Mouse (Mus musculus): Measurements from ENCODE around the gene Ldhd.

Ldhd gene

DNA sequence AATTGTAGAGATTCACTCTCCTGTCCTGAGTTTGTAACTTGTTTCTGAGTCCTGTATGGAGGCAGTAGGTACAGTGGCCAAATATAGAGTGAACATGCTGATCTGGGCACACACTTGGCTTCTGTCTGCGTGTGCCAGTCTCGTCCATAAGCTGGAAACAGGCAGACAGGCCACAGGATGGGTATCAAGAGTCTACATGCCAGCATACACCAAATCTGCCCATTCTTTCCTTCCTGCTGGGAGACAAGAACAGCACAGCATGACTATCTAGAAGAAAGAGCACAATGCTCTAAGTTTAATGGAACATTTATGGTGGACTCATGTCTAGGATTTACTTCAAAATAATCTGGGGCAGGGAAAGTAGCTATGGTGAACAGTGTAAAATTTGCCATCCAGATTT lies 35.2 kb downstream of the Ldhd start:
- DNase-seq (ENCODE audit: low read depth, low spot score): no peak

DNA sequence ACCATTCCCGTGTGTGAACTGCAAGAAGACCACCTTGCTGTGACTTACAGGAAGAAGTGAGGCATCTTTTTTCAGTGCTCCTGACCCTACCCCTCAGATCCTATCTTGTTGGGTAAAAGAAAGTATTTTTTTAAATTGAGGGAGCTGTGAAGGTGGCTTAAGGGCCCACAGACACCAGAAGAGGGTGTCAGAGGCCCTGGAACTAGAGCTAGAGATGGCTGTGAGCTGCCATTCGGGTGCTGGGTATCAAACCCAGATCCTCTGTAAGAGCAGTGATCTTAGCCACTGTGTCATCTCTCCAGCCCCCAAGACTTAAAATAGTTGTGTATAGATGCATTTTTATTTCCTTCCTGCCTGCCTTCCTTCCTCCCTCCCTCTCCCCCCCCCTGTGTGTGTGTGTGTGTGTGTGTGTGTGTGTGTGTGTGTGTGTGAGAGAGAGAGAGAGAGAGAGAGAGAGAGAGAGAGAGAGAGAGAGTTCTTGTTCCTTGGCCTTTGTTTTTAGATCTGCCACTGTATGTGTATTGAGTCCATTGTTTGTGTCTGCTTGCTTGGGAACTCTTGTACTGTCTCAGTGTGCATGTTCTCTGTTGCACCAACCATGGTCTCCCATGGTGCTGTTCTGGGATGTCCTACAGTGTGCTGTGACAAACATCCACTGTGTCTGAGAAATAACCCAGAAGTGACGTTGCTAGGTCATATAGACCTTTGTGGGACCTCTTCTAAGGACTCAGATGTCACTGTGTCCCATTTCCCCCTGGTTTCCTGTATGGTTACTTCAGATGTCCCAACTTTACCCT lies 35.9 kb downstream of the Ldhd start:
- no peak for DNase-seq (ENCODE audit: low read depth, low spot score)

DNA sequence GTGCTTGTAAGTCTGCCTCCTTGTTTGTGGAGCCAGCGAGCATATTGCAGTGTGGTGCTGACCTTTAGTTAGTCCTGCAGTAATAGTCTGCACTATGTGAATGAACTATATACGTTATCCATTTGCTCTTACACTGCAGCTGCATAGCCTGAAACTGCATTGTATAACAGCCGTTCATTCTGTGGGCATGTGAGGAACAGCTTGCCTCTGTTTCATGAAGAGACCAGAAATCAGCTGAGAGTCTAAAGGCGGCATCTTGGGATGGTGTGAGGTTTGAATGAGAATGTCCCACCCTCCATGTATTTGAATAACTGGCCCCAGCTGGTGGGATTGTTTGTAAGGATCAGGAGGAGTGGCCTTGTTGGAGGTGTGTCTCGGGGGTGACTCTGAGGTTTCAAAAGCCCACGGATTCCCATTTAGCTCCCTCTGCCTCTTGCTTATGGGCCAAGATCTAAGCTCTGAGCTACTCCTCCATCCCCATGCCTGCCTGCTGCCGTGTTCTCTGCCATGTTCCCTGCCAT lies 37.7 kb downstream of the Ldhd start:
- no peak for DNase-seq (ENCODE audit: low read depth, low spot score)

DNA sequence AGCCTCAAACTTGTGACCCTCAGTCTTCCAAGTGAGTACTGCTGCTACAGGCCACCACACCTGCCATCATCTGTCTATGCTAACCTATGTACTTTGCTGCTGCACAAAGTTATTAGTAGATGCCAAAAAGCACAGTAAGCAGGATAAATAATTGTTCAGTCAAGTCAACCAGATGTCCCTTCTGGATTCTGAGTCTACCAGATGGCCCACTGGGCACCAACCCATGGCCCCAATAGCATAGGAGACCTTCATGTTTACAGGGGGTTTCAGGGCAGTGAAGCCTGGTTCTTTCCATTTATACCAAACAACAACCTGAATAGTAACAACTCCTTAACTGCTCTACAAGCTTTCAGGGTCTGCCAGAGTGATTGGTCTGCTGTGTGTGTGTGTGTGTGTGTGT lies 39.0 kb downstream of the Ldhd start:
- no peak for DNase-seq (ENCODE audit: low read depth, low spot score)

DNA sequence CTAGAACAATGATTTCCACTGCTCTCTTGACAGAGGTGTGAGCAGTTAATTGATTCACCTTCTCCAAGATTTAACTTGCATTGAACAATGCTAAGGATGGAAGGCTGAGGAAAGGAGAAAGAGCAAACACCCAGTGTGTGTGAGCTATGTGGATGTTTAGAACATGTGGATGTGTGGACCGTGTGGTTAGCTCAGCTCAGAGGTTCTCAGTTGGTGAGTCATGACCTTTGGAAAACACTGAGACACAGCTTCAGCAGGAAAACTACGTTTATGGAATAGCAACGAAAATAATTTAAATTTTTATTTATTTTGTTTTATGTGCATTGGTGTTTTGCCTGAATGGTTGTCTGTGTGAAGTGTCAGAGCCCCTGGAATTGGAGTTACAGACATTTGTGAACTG lies 40.0 kb downstream of the Ldhd start:
- peak; percentile 66 for DNase-seq (ENCODE audit: low read depth, low spot score)

DNA sequence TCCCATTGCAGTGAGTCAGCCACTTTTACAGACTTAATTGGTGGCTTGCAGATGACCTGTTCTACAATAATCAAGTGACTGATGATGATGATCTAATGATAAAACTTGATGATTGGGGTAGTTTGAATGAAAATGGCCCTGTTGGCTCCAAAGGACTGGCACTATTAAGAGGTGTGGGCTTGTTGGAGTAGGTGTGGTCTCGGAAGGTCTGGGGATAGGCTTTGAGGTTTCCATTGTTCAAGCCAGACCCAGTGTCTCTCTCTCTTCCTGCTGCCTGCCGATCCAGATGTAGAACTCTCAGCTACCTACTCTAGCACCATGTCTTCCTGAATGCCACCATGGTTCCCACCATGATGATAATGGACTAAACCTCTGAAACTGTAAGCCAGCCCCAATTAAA lies 41.8 kb downstream of the Ldhd start:
- no peak for DNase-seq (ENCODE audit: low read depth, low spot score)

DNA sequence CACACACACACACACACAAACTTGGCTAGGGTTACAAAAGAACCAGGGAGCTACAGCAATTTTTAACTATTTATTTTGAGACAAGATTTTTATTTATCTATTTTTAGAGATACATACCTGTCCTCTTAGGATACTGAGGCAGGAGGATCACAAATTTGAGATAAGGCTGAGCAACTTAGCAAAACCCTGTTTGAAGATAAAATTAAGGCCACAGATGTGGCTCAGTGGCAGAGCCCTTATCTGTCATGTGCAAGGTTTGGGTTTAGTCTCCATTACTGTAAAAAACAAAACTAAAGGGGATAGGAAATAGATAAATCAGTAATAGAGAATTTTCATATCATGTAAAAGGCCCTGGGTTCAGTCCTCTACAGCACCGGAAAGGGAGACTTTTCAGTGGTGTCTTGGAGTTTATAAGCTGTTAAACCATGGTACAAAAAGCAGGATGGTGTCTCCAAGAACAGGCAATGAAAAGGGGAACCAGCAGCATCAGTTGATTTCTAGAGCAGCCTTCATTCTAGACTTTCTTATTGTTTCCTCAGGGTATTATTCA lies 42.6 kb downstream of the Ldhd start:
- DNase-seq (ENCODE audit: low read depth, low spot score): no peak

DNA sequence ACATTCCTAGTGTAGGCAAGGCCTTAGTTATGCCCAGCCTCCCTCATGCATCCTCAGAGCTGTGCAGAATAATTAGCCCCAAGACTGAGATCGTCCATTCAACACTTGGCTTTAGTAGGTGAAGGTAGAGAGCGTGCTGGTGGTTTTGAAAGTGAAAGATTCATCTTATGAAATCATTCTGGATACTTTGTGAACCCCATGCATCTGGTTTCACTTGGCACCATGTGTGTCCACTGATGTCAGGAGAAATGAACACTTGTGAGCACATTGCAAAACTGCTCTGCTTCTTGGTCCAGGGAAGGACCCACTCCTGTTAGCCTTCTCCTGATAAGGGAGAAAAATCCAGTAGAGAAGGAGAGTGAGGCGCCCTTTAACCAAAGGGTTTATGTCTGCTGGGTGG lies 45.2 kb downstream of the Ldhd start:
- DNase-seq (ENCODE audit: low read depth, low spot score): peak; percentile 48

DNA sequence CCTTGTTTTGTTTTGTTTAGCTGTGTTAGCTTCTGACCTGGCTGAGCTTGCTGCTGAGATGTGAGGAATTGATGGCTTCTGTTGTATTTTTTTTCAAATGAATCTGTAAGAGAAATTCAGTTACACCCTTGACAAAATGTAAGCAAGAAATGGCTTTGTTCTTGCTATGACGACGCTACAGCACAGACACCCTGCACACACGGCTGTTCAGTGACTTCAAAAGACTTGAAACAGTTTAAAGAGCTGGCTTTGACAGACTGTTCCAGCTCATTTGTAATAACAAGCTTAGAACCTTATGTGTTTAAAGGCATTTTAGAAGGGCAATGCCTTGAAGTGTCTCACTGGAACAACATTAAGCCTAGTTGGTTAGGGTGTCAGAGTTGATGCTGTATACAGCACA lies 47.8 kb downstream of the Ldhd start:
- DNase-seq (ENCODE audit: low read depth, low spot score): no peak

DNA sequence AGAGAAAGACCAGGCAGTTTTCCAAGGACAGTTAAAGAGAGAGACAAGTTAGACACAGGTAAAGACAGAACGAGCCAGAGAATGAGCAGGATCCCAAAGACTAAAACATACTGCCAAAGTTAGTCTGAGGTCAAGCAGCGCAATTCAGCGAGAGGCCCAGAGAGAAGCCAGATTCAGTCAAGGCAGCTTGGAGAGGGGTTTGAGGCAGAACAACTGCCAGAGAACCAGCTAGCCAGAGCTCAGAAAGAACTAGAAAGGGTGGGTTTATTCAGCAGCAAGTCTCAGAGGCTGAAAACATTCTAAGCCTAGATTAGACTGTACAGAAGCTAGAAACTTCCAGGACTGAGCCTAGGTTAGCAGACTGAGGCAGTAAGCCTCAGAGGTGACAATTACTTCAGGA lies 49.9 kb downstream of the Ldhd start:
- no peak for DNase-seq (ENCODE audit: low read depth, low spot score)

DNA sequence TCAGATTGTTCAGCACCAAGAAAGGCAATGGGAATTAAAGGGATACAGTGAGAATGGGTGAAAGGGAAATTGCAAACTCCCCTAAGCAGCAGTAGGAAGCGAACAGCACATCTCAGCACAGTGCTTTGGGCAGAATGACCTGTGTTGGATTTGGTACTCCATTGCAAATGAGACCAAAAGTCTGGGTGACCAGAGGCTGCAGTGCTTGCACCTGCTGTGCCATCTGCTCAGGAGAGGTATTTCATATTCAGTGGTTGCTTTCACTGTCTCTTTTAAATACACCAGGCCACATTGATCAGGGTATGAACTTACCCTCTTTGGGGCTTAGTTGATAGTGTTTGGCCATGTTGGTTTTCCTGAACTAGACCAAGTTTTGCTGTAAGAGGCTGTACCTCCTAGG lies 50.9 kb downstream of the Ldhd start:
- no peak for DNase-seq (ENCODE audit: low read depth, low spot score)

DNA sequence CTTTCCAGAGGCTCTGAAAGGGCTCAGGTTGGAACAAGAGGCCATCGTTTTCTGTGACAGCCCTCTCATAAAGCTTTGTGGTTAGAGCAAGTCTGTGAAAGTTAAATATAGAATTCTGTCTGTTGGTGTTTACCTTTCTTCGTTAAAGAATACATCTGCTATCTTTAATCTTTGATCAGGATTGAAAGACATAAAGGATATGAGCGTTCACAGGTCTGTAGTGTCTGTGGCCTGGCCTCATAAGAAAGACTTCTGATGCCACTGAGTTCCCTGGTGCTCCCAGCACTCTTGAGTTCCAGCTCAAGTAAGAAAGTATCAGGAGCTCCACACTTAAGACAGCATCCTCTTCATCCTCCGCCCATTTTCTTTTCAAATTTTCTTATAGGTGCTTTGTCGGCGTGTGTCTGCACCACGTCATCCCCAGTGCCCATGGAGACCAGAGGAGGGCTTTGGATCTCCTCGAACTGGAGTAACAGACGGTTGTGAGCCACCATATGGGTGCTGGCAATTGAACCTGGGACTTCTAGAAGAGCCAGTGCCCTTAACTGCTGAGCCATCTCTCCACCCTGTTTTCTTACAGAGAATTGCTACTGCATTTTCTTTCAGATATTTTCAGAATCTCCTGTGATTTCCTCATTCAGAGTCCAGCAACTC lies 52.2 kb downstream of the Ldhd start:
- DNase-seq (ENCODE audit: low read depth, low spot score): no peak

DNA sequence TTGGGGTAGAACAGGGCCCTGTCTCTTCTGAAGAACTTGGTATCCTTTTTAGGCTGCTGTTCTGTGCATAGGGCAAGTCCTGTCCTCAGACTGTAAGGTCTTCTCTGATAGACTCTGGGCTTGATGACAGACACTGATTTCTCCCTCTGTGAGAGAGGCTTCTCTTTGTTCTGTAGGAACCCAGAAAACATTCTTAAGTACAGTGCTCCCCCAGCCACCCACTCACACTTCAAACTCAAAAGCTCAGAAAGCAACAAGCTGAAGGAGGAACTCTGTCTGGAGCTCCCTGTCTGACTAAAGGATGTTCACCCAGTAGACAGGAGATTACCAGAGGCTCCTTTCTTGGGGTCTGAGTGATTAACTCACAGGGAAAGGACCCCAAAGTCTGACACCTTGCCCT lies 53.7 kb downstream of the Ldhd start:
- no peak for DNase-seq (ENCODE audit: low read depth, low spot score)

DNA sequence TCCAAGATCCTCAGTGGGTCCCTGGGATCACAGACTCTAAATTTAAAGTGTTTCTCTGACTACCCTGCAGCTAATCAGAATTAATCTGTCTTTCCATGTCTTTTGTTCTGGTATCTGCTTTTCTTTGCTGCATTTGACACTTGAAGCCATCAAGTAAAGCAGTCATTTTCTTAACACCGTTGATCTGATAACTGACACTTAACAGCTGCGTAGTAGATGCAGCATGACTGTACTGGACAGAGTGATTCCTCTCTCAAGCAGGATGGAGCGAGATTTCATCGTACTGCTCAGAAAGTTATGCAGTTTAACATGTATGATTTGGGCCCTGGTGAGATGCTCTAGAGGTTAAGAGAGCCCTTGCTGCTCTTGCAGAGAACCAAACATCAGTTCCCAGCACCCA lies 54.7 kb downstream of the Ldhd start:
- no peak for DNase-seq (ENCODE audit: low read depth, low spot score)

DNA sequence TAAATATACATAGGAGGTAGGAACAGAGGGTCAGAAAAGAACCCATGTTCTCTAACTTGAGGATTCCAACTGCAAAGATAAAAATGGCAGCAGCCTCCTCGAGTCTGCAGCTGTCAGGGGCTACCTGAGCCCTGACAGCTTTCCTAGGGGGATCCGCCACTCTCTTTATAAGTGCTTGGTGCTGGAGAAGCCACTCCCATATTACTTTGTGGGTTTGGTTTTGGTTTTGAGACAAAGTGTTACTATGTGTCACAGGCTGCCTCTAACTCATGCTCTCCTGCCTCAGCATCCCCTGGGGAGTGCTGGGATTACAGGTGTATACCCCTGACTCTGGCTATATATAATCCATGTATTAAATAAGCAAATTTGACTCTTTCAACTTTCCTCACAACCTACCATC lies 56.2 kb downstream of the Ldhd start:
- DNase-seq (ENCODE audit: low read depth, low spot score): no peak
